Mouse (Mus musculus) CH12.LX (cell line): ENCODE results near the gene Ptpn11. TPM values are rescaled to one million over a fixed set of nuclear protein-coding genes. Genes with fewer than 3 reads are reported as not detected.

ENCODE experiments used
- DNase-seq: peaks from one replicate; pipeline ENCODE4 v3.0.0-alpha.2; 2013; ENCODE audit errors: extremely low read depth
- H3K27ac ChIP-seq: 2 replicates; pipeline ENCODE4 v1.5.1; 2012; ENCODE audit warnings: low read depth, mild to moderate bottlenecking, control low read depth, moderate library complexity; ENCODE audit not compliant: insufficient read depth
- H3K27me3 ChIP-seq: replicated peaks from 2 replicates; pipeline ENCODE3; 2012; ENCODE audit warnings: inconsistent platforms
- H3K36me3 ChIP-seq, 2 experiments: replicated peaks in 1 of 2; 2 replicates each; pipeline versions ENCODE3 to v1.6.1; 2012; ENCODE audit warnings: inconsistent platforms in 1 of 2, low read length in 1 of 2, mild to moderate bottlenecking in 1 of 2, mixed read lengths in 1 of 2, moderate library complexity in 1 of 2; ENCODE audit not compliant: control insufficient read depth in 1 of 2, insufficient read depth in 1 of 2
- H3K4me1 ChIP-seq, 2 experiments: 2 replicates each; pipeline ENCODE4 v1.6.1; 2012; ENCODE audit warnings: inconsistent platforms in 1 of 2, moderate library complexity in 1 of 2; ENCODE audit not compliant: insufficient read depth in 2 of 2, control insufficient read depth in 1 of 2
- H3K4me2 ChIP-seq: 2 replicates; pipeline ENCODE4 v1.6.1; 2012; ENCODE audit warnings: low read depth, mild to moderate bottlenecking, control low read depth; ENCODE audit not compliant: poor library complexity, insufficient read depth, severe bottlenecking
- H3K4me3 ChIP-seq, 3 experiments: fragments of 150-350 bp in 1 of 3; sonication (generic) in 1 of 3; replicated peaks in 1 of 3; 2 replicates each; pipeline versions ENCODE3 to v1.5.1; 2011 to 2012; ENCODE audit warnings: low read depth in 2 of 3, low read length in 2 of 3, mild to moderate bottlenecking in 2 of 3, moderate library complexity in 2 of 3, control low read depth in 1 of 3, improper control_type of control experiment in 1 of 3, inconsistent platforms in 1 of 3, mixed read lengths in 1 of 3; ENCODE audit not compliant: poor library complexity in 1 of 3
- H3K79me2 ChIP-seq: replicated peaks from 2 replicates; pipeline ENCODE4 v1.6.1; 2012; ENCODE audit warnings: mild to moderate bottlenecking, moderate library complexity; ENCODE audit not compliant: control insufficient read depth, poor library complexity, insufficient read depth, severe bottlenecking; ENCODE audit errors: extremely low read depth
- H3K9ac ChIP-seq: 2 replicates; pipeline ENCODE4 v1.6.1; 2012; ENCODE audit warnings: low read depth, mild to moderate bottlenecking, control low read depth, moderate library complexity; ENCODE audit not compliant: insufficient read depth
- H3K9me3 ChIP-seq: replicated peaks from 2 replicates; pipeline ENCODE3; 2012; ENCODE audit warnings: low read length, inconsistent platforms, mixed read lengths
- CHD2 ChIP-seq: IDR thresholded peaks from 2 replicates; pipeline ENCODE4 v1.6.1; 2011; ENCODE audit warnings: low read length, improper control_type of control experiment
- CTCF ChIP-seq, 2 experiments: IDR thresholded peaks in 1 of 2; conservative IDR thresholded peaks in 1 of 2; 2 replicates each; pipeline ENCODE4 v1.5.1; 2011 to 2012; ENCODE audit warnings: low read depth in 2 of 2, low read length in 2 of 2, improper control_type of control experiment in 1 of 2, inconsistent platforms in 1 of 2, mild to moderate bottlenecking in 1 of 2, moderate library complexity in 1 of 2
- EP300 ChIP-seq: IDR thresholded peaks from 2 replicates; pipeline ENCODE4 v1.6.1; 2011; ENCODE audit warnings: low read length, improper control_type of control experiment
- ETS1 ChIP-seq: conservative IDR thresholded peaks from 2 replicates; pipeline ENCODE4 v1.6.1; 2012; ENCODE audit warnings: low read depth, mild to moderate bottlenecking, inconsistent platforms, low read length, improper control_type of control experiment, moderate library complexity
- GABPA ChIP-seq: IDR thresholded peaks from 2 replicates; pipeline ENCODE4 v1.6.1; 2012; ENCODE audit warnings: low read depth, low read length, improper control_type of control experiment, inconsistent platforms; ENCODE audit not compliant: insufficient replicate concordance
- HCFC1 ChIP-seq: IDR thresholded peaks from 2 replicates; pipeline ENCODE4 v1.6.1; 2012; ENCODE audit warnings: low read depth, mild to moderate bottlenecking, inconsistent platforms, low read length, improper control_type of control experiment
- JUN ChIP-seq: IDR thresholded peaks from 2 replicates; pipeline ENCODE4 v1.6.1; 2011; ENCODE audit warnings: low read depth, mild to moderate bottlenecking, low read length, improper control_type of control experiment, moderate library complexity; ENCODE audit not compliant: insufficient read depth
- JUND ChIP-seq: conservative IDR thresholded peaks from 2 replicates; pipeline ENCODE4 v1.6.1; 2011; ENCODE audit warnings: low read depth, low read length, improper control_type of control experiment
- KAT2A ChIP-seq: IDR thresholded peaks from 2 replicates; pipeline ENCODE4 v1.6.1; 2012; ENCODE audit warnings: low read length, improper control_type of control experiment, inconsistent platforms; ENCODE audit not compliant: insufficient replicate concordance
- MAFK ChIP-seq: IDR thresholded peaks from 2 replicates; pipeline ENCODE4 v1.6.1; 2011; ENCODE audit warnings: low read length, improper control_type of control experiment; ENCODE audit not compliant: insufficient replicate concordance
- MEF2A ChIP-seq: IDR thresholded peaks from 2 replicates; pipeline ENCODE4 v1.6.1; 2014; ENCODE audit warnings: low read depth, mild to moderate bottlenecking, inconsistent platforms, low read length, improper control_type of control experiment, borderline replicate concordance
- MXI1 ChIP-seq: IDR thresholded peaks from 2 replicates; pipeline ENCODE4 v1.6.1; 2011; ENCODE audit warnings: mild to moderate bottlenecking, low read depth, low read length, improper control_type of control experiment
- NELFE ChIP-seq: IDR thresholded peaks from 2 replicates; pipeline ENCODE4 v1.6.1; 2011; ENCODE audit warnings: low read depth, low read length, improper control_type of control experiment
- NRF1 ChIP-seq: IDR thresholded peaks from 2 replicates; pipeline ENCODE4 v1.6.1; 2014; ENCODE audit warnings: low read depth, mild to moderate bottlenecking, inconsistent platforms, low read length, improper control_type of control experiment, moderate library complexity
- PAX5 ChIP-seq: IDR thresholded peaks from 2 replicates; pipeline ENCODE4 v1.6.1; 2012; ENCODE audit warnings: low read length, inconsistent platforms, mixed read lengths
- POLR2AphosphoS2 ChIP-seq: IDR thresholded peaks from 2 replicates; pipeline ENCODE4 v1.6.1; 2011; ENCODE audit warnings: low read depth, low read length, improper control_type of control experiment
- RCOR1 ChIP-seq: conservative IDR thresholded peaks from 2 replicates; pipeline ENCODE4 v1.6.1; 2012; ENCODE audit warnings: low read depth, mild to moderate bottlenecking, inconsistent platforms, low read length, improper control_type of control experiment
- SIN3A ChIP-seq: IDR thresholded peaks from 2 replicates; pipeline ENCODE4 v1.6.1; 2012; ENCODE audit warnings: low read length, improper control_type of control experiment, inconsistent platforms
- SMC3 ChIP-seq: IDR thresholded peaks from 2 replicates; pipeline ENCODE4 v1.6.1; 2011; ENCODE audit warnings: low read depth, low read length, improper control_type of control experiment
- TBP ChIP-seq: conservative IDR thresholded peaks from 2 replicates; pipeline ENCODE4 v1.6.1; 2011; ENCODE audit warnings: low read depth, low read length, improper control_type of control experiment
- TCF12 ChIP-seq: IDR thresholded peaks from 2 replicates; pipeline ENCODE4 v1.6.1; 2014; ENCODE audit warnings: low read depth, mild to moderate bottlenecking, inconsistent platforms, low read length, improper control_type of control experiment
- USF2 ChIP-seq: conservative IDR thresholded peaks from 2 replicates; pipeline ENCODE4 v1.6.1; 2011; ENCODE audit warnings: low read depth, low read length, improper control_type of control experiment
- ZMIZ1 ChIP-seq: IDR thresholded peaks from 2 replicates; pipeline ENCODE4 v1.6.1; 2012; ENCODE audit warnings: low read depth, mild to moderate bottlenecking, inconsistent platforms, low read length, improper control_type of control experiment
- dilution Hi-C: fragments of 300-500 bp; cut with MboI; formaldehyde crosslinking; loops from 2 replicates; pipeline ENCODE4 v1.14.3; 2020; ENCODE audit warnings: low sequenced_read_pairs; ENCODE audit not compliant: extremely low pct_unique_long_range_greater_than_20kb, extremely low pct_ligation_motif_present
- in situ Hi-C: fragments of 300-500 bp; cut with MboI; formaldehyde crosslinking; loops from 3 replicates; pipeline ENCODE4 v1.14.3; 2019; ENCODE audit warnings: low sequenced_read_pairs, low pct_ligation_motif_present, low pct_unique_long_range_greater_than_20kb, mixed read lengths
- polyA plus RNA-seq: library from polyadenylated mRNA; unstranded; fragments of >175 nt; gene quantifications from 2 replicates; pipeline ENCODE4 v1.2.1, GENCODE M21; 2012; ENCODE audit warnings: low read depth; ENCODE audit not compliant: insufficient read length
- total RNA-seq, 2 experiments: library from RNA; depleted of rRNA; stranded (reverse); fragments of 300-350 nt in 1 of 2; fragments of >200 nt in 1 of 2; gene quantifications; 2 replicates each; pipeline ENCODE4 v1.2.3; 2012 to 2014

Gene Ptpn11
- total and polyA plus RNA-seq, 3 experiments, result 33.2 to 62.8 (median 44.6) TPM

DNA sequence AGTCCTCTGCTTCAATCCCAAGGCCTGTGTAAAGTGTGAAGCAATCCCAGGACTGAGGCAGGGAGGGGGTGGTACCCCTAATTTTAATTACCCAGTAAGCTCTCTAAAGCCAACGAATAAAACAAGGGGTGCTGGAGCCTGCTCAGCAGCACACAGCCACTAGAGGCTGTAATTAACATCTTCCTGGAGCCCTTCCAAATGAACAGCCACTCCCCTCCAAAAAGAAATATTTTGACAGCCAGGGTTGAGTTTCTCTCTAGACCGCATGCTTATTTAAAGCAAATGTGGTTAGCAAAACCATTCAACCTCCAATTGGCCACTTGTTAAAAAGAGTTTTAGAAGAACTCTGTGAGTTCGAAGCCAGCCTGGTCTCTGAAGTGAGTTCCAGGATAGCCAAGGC lies 97.9 kb downstream of the Ptpn11 start:
- peaks cover 12% of the 10 kb centered on the region for H3K9me3 ChIP-seq
- dilution Hi-C loops, result no loop called here
- in situ Hi-C loops, result no loop called here
- no peak for DNase-seq
- H3K27me3 ChIP-seq, result no peaks in the 10 kb centered on the region
- H3K79me2 ChIP-seq, result no peaks in the 10 kb centered on the region
- H3K4me1 ChIP-seq, result peaks cover under 1 to 3% of the 10 kb centered on the region in 2 experiments; a peak in 1 of 4 replicates
- TF ChIP-seq CHD2 (no peak), USF2 (no peak), TBP (no peak), ZMIZ1 (no peak), SMC3 (no peak), PAX5 (no peak), KAT2A (no peak), MXI1 (no peak), SIN3A (no peak), MEF2A (no peak), RCOR1 (no peak), JUN (no peak), POLR2AphosphoS2 (no peak)
- no peak overlapping the region for H3K27ac ChIP-seq
- no peak overlapping the region for H3K4me3 ChIP-seq
- H3K9ac ChIP-seq, result no peak overlapping the region
- H3K36me3 ChIP-seq, result no peaks in the 10 kb centered on the region
- no peak overlapping the region for H3K4me2 ChIP-seq

DNA sequence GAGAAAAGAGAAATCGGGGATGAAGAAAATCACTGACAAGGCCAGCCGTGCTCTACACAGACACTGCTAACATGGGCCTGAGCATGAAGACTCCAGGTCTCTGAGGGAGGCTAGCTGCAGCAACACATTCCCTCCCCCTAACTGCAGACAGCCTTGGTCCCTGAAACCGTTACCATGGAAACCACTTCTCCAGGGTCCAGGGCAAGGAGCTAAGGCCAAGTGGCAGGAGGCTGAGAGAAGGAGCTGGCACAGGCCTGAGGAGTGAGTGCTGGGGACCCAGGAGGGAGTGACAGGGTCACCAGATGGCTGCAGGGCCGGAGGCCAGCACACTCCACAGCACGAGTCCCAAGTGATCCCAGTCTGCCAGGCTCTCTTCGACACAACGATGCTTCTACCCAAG lies 101.5 kb downstream of the Ptpn11 start:
- no peak for DNase-seq
- no peaks in the 10 kb centered on the region for H3K79me2 ChIP-seq
- peaks cover 4% of the 10 kb centered on the region for H3K27me3 ChIP-seq
- in situ Hi-C loops, result no loop called here
- H3K4me1 ChIP-seq, result peaks cover 2 to 9% of the 10 kb centered on the region in 2 experiments; a peak in 1 of 4 replicates
- TF ChIP-seq ETS1 (no peak), MAFK (no peak), CTCF (conservative IDR thresholded peaks at IDR 0.05 in 1 of 2, IDR thresholded peaks at IDR 0.05 in 1 of 2; ENCODE audit: low read depth in 2 of 2, low read length in 2 of 2) (no peak), SMC3 (no peak), NRF1 (no peak), POLR2AphosphoS2 (no peak), TCF12 (no peak), NELFE (no peak), KAT2A (no peak), EP300 (no peak), GABPA (no peak), HCFC1 (no peak), TBP (no peak), PAX5 (no peak), JUND (no peak)
- TF ChIP-seq, all 38 proteins: peak for 0
- H3K9me3 ChIP-seq, result peaks cover 12% of the 10 kb centered on the region
- H3K36me3 ChIP-seq, result no peaks in the 10 kb centered on the region
- H3K9ac ChIP-seq, result no peak overlapping the region
- dilution Hi-C loops, result no loop called here
- no peak overlapping the region for H3K27ac ChIP-seq
- no peak overlapping the region for H3K4me3 ChIP-seq
- no peak overlapping the region for H3K4me2 ChIP-seq
